Mouse (Mus musculus) Patski (cell line): ENCODE results near the gene 2310039H08Rik. TPM values are rescaled to one million over a fixed set of nuclear protein-coding genes. Genes with fewer than 3 reads are reported as not detected.

Source experiments
- ATAC-seq: fragments of 100-300 bp; one replicate; pipeline ENCODE4 v1.8.0; 2021
- CTCF ChIA-PET: fragments of 350-600 bp; sonication (Branson Sonifier 250); formaldehyde crosslinking; loops from one replicate; lab custom pipeline; 2022; ENCODE audit warnings: inconsistent platforms; lab: Charles Lee
- POLR2A ChIA-PET: fragments of 350-600 bp; sonication (Branson Sonifier 250); formaldehyde crosslinking; loops from one replicate; lab custom pipeline; 2022; ENCODE audit warnings: antibody characterized with exemption, inconsistent platforms; lab: Charles Lee
- DNase-seq: peaks from one replicate; pipeline ENCODE4 v3.0.0-alpha.2; 2011; ENCODE audit warnings: low read depth, low spot score
- H3K27me3 ChIP-seq: fragments of 371-371 bp; one replicate; pipeline ENCODE4 v1.5.1; 2021
- CTCF ChIP-seq: fragments of 100-300 bp; IDR thresholded peaks from one replicate; pipeline ENCODE4 v1.5.1; 2021
- in situ Hi-C: fragments of 300-500 bp; cut with MboI; formaldehyde crosslinking; loops from 3 replicates; pipeline ENCODE4 v1.11.1; 2018; ENCODE audit warnings: low pct_unique_long_range_greater_than_20kb, mixed read lengths
- polyA plus RNA-seq: library from polyadenylated mRNA; unstranded; gene quantifications from one replicate; pipeline ENCODE4 v1.2.3, GENCODE M21; 2021

The 2310039H08Rik gene
- polyA plus RNA-seq, 1 experiment from 2014 or later, result 24.4 TPM

DNA sequence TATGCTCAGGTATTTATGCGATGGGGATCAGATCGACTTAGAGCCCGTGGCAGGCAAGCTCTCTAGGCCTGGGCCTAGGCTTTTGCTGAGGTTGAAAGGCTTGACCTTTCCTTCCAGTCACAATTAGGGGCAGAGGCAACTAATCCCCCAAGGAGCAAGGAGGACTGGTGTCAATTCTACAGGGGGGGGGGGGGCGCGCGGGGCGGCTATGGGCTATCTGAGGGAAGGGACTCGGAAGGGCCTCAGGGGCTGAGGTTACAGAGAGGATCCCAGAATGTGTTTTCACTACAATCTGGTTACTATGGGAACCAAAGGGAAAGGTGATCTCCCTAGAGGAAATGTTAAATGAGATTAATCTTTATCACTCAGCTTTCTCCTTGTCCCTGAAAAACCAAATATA lies 25.0 kb downstream of the 2310039H08Rik start:
- ATAC-seq, result no peak
- TF ChIP-seq CTCF, result no peak
- H3K27me3 ChIP-seq, result no peaks in the 10 kb centered on the region
- POLR2A ChIA-PET, result no interaction called here
- DNase-seq, result no peak
- in situ Hi-C loops, result no loop called here
- CTCF ChIA-PET, result no interaction called here

GRCm38 (mm10) chr17:46799680-46800079 lies 27.2 kb downstream of the 2310039H08Rik start:
- CTCF ChIA-PET, result no interaction called here
- no peak for TF ChIP-seq CTCF

GRCm38 (mm10) chr17:46801761-46802160 lies 29.3 kb downstream of the 2310039H08Rik start:
- no peak for TF ChIP-seq CTCF
- ChIA-PET CTCF (no interaction called here), POLR2A (no interaction called here)
- in situ Hi-C loops, result no loop called here
- DNase-seq, result no peak
- ATAC-seq, result no peak
- H3K27me3 ChIP-seq, result no peaks in the 10 kb centered on the region

More at GRCm38 (mm10) chr17:46799680-46800079, 27.2 kb downstream of the 2310039H08Rik start:
- in situ Hi-C loops, result no loop called here
- POLR2A ChIA-PET, result no interaction called here
- no peaks in the 10 kb centered on the region for H3K27me3 ChIP-seq
- no peak for DNase-seq
- no peak for ATAC-seq

DNA sequence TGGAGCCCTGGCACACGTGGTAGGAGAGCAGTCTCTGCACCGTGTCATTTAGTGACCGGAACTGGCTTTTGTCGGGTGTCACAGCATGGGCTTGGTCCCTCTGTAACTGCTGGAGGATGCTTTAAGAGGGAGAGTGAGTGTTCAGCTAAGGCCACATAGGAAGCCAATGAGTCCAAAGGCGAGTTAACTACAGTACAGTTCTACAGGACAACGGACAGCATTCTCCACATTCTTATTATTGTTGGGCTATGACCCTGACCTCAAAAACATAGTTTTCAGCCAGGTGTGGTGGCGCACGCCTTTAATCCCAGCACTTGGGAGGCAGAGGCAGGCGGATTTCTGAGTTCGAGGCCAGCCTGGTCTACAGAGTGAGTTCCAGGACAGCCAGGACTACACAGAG lies 35.9 kb downstream of the 2310039H08Rik start:
- no peak for TF ChIP-seq CTCF
- DNase-seq (no peak), ATAC-seq (no peak)
- POLR2A ChIA-PET, result no interaction called here
- in situ Hi-C loops, result no loop called here
- H3K27me3 ChIP-seq, result no peaks in the 10 kb centered on the region
- CTCF ChIA-PET, result interaction anchor here (1.1 to 1.9 kb wide), 2 partner anchors 18 to 30 kb away, joined by 3 to 4 read pairs; no protein-coding TSS in a partner anchor

DNA sequence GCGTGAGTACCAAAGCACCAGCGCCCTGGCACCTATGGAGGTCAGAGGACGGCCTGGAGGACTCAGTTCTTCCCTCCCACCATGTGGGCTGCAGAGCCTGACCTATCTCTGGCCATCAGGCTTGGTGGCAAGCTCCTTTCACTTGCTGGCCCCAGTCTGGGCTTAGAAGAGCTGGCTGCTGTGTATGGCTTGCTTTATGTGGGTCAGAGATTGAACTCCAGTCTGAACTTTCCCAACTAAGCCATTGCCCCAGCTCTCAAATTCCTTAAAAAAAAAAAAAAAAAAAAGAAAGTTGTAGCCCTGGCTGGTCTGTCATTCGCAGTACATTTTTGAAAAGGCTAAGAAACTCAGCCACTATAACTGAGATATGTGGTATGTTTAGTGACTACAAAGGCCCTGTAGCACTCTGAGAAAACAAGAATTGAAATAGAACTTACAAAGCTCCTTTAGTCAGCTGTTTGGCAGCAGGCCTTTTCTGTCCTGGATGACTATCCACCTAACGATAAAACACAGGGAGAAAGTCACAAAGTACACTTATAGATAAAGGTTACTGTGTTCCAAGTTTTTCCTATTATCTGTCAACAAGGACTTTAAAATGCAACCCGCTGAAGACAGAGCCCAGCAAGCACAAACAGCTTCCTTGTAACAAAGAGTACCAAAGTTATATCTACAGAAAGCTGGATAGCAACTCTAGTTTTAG lies 36.8 kb downstream of the 2310039H08Rik start:
- no peak for TF ChIP-seq CTCF
- no peak for ATAC-seq
- ChIA-PET CTCF (interaction anchor here (0.6 to 0.8 kb wide), 2 partner anchors 72 to 356 kb away, joined by 3 read pairs; no protein-coding TSS in a partner anchor), POLR2A (interaction anchor here (0.7 kb wide), 1 partner anchor 549 kb away, joined by 5 read pairs; no protein-coding TSS in a partner anchor)
- DNase-seq, result no peak
- in situ Hi-C loops, result no loop called here
- H3K27me3 ChIP-seq, result no peaks in the 10 kb centered on the region

DNA sequence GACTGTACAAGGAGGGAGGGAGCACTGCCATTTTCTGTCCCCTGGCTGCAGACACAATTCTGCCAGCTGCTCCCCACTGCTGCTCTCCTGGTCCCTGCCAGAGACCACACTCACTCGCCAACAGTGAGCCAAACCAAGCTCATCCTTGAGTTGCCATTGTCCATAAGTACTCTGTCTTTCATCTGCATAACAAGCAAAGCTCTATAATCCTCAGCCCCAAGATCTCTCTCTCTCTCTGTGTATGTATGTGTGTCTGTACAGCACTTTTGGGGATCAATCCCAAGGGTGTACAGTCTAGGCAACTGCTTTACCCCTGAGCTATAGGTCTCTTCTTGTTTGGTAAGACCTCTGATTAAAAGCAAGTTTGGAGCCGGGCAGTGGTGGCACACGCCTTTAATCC lies 38.2 kb downstream of the 2310039H08Rik start:
- ChIA-PET CTCF (no interaction called here), POLR2A (no interaction called here)
- ATAC-seq (no peak), DNase-seq (no peak)
- TF ChIP-seq CTCF, result no peak
- in situ Hi-C loops, result no loop called here
- no peaks in the 10 kb centered on the region for H3K27me3 ChIP-seq

GRCm38 (mm10) chr17:46812442-46812841 lies 40.0 kb downstream of the 2310039H08Rik start:
- CTCF ChIA-PET, result interaction anchor here (0.9 kb wide), 1 partner anchor 39 kb away, joined by 3 read pairs; no protein-coding TSS in a partner anchor
- POLR2A ChIA-PET, result no interaction called here
- DNase-seq (no peak), ATAC-seq (no peak)
- no peaks in the 10 kb centered on the region for H3K27me3 ChIP-seq
- no peak for TF ChIP-seq CTCF
- in situ Hi-C loops, result no loop called here

GRCm38 (mm10) chr17:46813637-46814036 lies 41.2 kb downstream of the 2310039H08Rik start:
- in situ Hi-C loops, result no loop called here
- POLR2A ChIA-PET, result no interaction called here
- no peaks in the 10 kb centered on the region for H3K27me3 ChIP-seq
- DNase-seq, result no peak
- CTCF ChIA-PET, result no interaction called here
- no peak for ATAC-seq
- no peak for TF ChIP-seq CTCF

- ATAC-seq (no peak), DNase-seq (no peak)
- POLR2A ChIA-PET, result interaction anchor here (0.6 kb wide), 1 partner anchor 47 kb away, joined by 3 read pairs; no protein-coding TSS in a partner anchor
- TF ChIP-seq CTCF, result no peak
- no peaks in the 10 kb centered on the region for H3K27me3 ChIP-seq
- in situ Hi-C loops, result no loop called here
- CTCF ChIA-PET, result no interaction called here
Observed at GRCm38 (mm10) chr17:46814497-46814896, 42.1 kb downstream of the 2310039H08Rik start.

GRCm38 (mm10) chr17:46816306-46816705 lies 43.9 kb downstream of the 2310039H08Rik start:
- DNase-seq (no peak), ATAC-seq (no peak)
- ChIA-PET CTCF (no interaction called here), POLR2A (no interaction called here)
- TF ChIP-seq CTCF, result no peak
- in situ Hi-C loops, result no loop called here
- H3K27me3 ChIP-seq, result no peaks in the 10 kb centered on the region

GRCm38 (mm10) chr17:46817734-46818158 lies 45.3 kb downstream of the 2310039H08Rik start:
- no peak for TF ChIP-seq CTCF
- no peaks in the 10 kb centered on the region for H3K27me3 ChIP-seq
- in situ Hi-C loops, result no loop called here
- CTCF ChIA-PET, result no interaction called here
- POLR2A ChIA-PET, result no interaction called here
- no peak for DNase-seq
- no peak for ATAC-seq
